Mouse (Mus musculus): Measurements from ENCODE around the gene Ect2l.
A peak's percentile ranks its signal among the peaks of the same experiment; 100 is the strongest.
"Not testable (repeated sequence)": the region's sequence is repeated elsewhere in the genome, so short reads cannot be mapped to it uniquely, and the experiment has no call there.

Ect2l gene

GRCm38 (mm10) chr10:18191706-18192105 is 19.0 kb downstream of the Ect2l start:
- DNase-seq (ENCODE audit: inconsistent ontology term), result no peak

DNA sequence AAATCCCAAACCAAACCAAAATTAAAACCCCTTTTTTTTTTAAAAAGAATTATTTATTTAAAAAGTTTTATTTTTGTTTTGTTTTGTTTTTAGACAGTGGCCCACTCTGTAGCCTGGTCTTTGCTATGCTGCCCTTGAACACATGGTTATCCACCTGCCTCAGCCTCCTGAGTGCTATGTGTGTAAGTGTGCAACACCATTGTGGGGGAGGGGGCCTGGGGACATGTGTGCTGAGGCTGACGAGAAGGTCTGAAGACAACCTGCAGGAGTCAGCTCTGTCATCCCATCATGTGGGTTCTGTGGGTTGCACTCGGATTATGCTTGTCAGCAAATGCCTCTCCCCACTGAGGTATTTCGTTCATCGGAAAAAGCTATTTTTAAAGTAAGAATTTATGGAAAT is 21.2 kb downstream of the Ect2l start:
- DNase-seq (ENCODE audit: inconsistent ontology term), result no peak

- DNase-seq (ENCODE audit: inconsistent ontology term), result no peak
Measured at GRCm38 (mm10) chr10:18188564-18188963, 22.1 kb downstream of the Ect2l start.

DNA sequence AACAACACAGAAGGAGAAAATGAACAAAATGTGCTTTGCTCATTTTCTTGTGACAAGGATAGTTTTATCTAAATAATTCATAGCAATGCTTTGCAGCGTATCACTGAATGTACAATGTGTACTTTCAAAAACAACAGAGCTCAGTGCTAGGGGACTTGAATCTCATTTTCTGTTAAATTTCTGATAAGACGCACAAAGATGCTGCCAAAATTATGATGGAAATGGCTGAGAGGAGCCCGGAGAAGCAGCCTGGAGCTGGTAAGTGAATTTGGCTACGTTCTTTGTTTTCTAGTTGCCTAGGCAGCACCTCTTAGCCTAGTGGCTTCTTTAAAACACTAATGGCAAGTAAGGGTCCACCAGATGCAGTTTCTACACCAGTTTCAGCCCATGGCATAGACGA is 28.4 kb downstream of the Ect2l start:
- DNase-seq (ENCODE audit: inconsistent ontology term), result no peak

GRCm38 (mm10) chr10:18177304-18177703 is 33.4 kb downstream of the Ect2l start:
- no peak for DNase-seq (ENCODE audit: inconsistent ontology term)

DNA sequence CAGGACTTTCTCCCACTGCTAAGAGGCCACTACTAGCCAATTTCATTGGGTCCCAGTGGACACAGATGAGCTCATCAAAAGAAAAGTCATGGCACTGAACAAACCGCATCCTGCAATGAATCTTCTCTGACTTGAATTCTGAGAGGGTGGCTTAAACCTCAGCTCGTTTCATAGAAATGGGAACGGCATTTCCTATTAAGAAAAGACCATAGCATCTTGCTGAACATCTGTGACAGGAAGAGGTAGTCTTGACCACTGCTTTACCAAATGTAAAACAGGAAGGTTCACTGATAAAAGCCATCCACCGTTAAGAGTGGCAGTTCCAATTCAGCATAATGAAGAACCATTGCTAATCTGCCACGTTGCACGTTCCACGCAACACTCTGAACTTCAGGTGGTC is 34.0 kb downstream of the Ect2l start:
- no peak for DNase-seq (ENCODE audit: inconsistent ontology term)

GRCm38 (mm10) chr10:18175087-18175486 is 35.6 kb downstream of the Ect2l start:
- no peak for DNase-seq (ENCODE audit: inconsistent ontology term)

- no peak for DNase-seq (ENCODE audit: inconsistent ontology term)
Measured at GRCm38 (mm10) chr10:18162435-18162971, 48.2 kb downstream of the Ect2l start.

DNA sequence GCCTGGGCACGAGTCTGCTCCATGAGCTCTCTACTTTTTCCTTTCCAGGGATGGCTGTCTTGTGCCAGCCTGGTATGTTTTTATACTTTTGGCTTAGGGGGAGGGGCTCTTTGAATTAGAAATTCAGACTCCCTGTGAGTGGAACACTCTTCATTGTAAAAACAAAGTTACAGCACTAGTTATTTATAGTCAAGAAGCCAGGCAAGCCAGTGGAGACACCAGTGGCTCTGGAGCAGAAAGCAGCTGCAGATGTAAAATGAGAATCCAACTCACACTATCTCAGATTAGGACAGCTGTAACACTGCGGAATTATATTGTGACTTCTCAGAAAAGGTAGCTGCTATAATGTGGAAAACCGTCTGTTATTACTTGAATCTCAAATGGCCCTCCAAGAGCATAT is 63.5 kb downstream of the Ect2l start:
- DNase-seq (ENCODE audit: inconsistent ontology term), result no peak

DNA sequence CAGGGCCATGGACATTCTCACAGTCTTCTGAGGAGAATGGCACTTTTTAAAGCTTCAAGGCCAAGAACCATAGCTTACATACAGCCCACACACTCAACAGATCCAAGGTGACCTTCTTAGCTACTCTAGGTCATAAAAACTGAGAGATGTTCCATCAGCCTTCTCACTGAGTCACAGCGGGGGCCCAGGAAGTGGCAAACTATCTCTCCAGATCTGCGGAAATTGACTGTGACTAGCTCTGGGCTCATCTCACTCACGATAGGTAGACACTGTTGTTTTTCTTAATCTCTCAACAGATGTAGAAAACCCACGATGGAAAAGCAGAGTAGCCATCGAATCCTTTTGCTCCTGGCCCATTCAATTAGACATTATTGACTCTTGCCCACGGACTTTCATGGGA is 68.5 kb downstream of the Ect2l start:
- no peak for DNase-seq (ENCODE audit: inconsistent ontology term)

DNA sequence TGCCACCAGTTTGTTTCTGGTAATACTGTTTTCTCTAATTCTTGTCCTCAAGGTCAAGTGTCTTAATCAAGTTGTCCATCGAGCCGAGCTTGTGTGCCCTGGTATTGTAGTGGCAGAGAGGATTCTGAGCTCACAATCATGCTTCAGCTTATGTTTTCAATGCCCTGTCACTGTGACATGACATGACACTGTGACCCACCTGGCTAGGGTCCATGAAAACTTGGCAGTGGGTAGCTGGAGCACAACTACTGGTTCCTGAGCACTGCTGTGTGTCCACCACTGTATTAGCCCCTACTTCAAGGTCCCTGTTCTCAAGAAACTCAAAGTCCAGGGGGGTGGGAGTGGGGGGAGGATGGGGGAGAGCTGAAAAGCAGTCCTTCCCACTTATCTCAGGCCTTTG is 69.3 kb downstream of the Ect2l start:
- DNase-seq (ENCODE audit: inconsistent ontology term), result no peak

- no peak for DNase-seq (ENCODE audit: inconsistent ontology term)
Measured at GRCm38 (mm10) chr10:18139615-18140014, 71.1 kb downstream of the Ect2l start.

DNA sequence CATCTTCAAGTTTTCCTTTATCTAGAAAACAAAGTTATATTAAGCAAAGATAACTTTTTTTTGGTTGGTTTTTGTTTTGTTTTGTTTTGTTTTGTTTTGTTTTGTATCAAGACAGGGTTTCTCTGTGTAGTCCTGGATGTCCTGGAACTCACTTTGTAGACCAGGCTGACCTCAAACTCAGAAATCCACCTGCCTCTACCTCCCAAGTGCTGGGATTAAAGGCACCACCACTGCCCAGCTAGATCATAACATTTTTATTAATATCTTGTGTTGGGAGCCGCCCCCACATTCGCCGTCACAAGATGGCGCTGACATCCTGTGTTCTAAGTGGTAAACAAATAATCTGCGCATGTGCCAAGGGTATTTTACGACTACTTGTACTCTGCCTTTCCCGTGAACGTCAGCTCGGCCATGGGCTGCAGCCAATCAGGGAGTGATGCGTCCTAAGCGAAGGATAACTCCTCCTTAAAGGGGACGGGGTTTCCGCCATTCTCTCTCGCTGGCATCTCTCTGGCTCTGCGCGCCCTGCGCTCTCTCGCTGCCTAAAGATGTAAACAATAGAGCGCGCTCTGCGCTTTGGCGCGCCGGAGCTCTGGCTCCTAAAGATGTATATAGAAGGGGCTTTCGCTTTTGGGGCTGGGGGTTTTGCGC is 71.7 kb downstream of the Ect2l start:
- DNase-seq (ENCODE audit: inconsistent ontology term), result not testable (repeated sequence)

GRCm38 (mm10) chr10:18131666-18132650 is 78.7 kb downstream of the Ect2l start:
- DNase-seq (ENCODE audit: inconsistent ontology term), result no peak

DNA sequence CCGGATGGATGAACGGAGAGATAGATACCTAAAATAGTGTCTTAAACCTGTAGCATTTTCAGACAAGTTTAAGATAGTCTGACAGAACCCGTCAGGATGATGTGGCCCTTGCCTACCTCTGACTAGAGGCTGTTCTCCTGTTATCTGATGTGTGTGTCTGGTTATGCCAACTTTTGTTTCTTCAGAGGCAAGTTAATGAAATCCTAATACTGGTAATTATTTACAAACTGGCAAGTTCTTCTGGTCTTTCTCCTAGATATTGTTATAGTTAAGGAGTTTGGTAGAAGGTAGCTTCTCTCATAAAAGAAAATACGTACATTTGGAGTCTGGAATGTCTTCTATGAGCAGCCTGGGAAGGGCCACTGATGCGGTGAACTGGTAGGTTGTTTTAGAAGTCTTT is 80.4 kb downstream of the Ect2l start:
- DNase-seq (ENCODE audit: inconsistent ontology term), result no peak

- DNase-seq (ENCODE audit: inconsistent ontology term), result no peak
Measured at GRCm38 (mm10) chr10:18118336-18118735, 92.4 kb downstream of the Ect2l start.

- DNase-seq (ENCODE audit: inconsistent ontology term), result no peak
Measured at GRCm38 (mm10) chr10:18113473-18114093, 97.1 kb downstream of the Ect2l start.

- no peak for DNase-seq (ENCODE audit: inconsistent ontology term)
Measured at GRCm38 (mm10) chr10:18110940-18111339, 99.8 kb downstream of the Ect2l start.

- DNase-seq (ENCODE audit: inconsistent ontology term), result peak; percentile 38
Measured at GRCm38 (mm10) chr10:18107471-18107870, 103.2 kb downstream of the Ect2l start.

DNA sequence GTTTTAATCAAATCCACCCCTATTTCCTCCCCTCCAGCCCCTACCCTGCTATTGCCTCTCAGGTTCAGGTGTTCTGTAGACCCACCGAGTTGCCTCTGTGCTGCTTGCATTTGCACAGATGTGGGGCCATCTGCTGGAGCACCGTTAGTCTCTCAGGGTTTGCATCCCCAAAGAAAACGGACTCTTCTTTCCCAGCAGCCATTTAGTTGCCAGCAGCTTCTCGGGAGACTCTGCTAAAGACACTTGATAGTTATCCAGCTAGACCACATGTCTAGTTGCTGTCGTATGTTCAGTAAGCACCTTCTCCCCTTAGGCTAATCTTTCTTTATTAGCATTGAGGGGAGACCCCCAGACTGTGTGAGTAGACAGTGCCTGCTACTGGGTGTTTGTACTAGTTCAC is 108.5 kb downstream of the Ect2l start:
- DNase-seq (ENCODE audit: inconsistent ontology term), result no peak

GRCm38 (mm10) chr10:18090691-18091090 is 120.0 kb downstream of the Ect2l start:
- DNase-seq (ENCODE audit: inconsistent ontology term), result no peak

GRCm38 (mm10) chr10:18082772-18083171 is 127.9 kb downstream of the Ect2l start:
- DNase-seq (ENCODE audit: inconsistent ontology term), result no peak

All from Muller cell, postnatal 12 days (primary cell).